Mouse (Mus musculus) erythroblast, embryonic 14.5 days (primary cell): Measurements from ENCODE around the gene Aggf1.

Experiments
- GATA1 ChIP-seq: IDR thresholded peaks from 2 replicates; pipeline ENCODE4 v1.6.1; 2012; ENCODE audit warnings: low read length, inconsistent platforms, mixed read lengths
- TAL1 ChIP-seq: IDR thresholded peaks from 3 replicates; pipeline ENCODE4 v1.6.1; 2012; ENCODE audit warnings: low read length, inconsistent platforms, mixed read lengths

DNA sequence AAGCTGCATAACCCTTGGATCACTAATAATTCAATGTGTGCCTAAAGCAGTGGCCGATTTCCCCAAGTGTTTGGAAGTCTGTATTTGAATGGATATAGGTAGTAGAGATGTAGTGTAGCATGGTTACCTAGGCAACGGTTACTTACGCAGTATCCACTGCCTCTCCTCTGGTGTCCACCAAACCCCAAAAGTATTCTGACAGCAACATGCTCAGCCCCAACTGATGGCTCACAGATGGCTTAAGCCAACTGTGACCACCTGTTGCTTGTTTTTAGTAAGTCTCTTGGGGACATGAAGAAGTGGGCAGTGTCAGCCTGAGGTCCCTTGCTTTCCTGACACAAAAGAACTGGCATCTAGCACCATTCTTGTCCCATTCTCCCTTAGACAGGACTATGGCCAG lies 26.7 kb downstream of the Aggf1 start:
- no peak for TF ChIP-seq TAL1
- TF ChIP-seq GATA1 = no peak
